Mouse (Mus musculus) ovary, adult 18-20 months (tissue): ENCODE measurements around the gene Lipo4.
"Not testable (repeated sequence)": the region's sequence is repeated elsewhere in the genome, so short reads cannot be mapped to it uniquely, and the experiment has no call there.

ENCODE experiments used
- DNase-seq: peaks from one replicate; pipeline ENCODE4 v3.0.0; 2022; ENCODE audit warnings: low spot score, mixed read lengths

Gene Lipo4

GRCm38 (mm10) chr19:33517680-33518079, at the start of gene Lipo4:
Gene Lipo4 (minus strand): TSS chr19:33517780.
- no peak for DNase-seq

- DNase-seq: not testable (repeated sequence)
Measured at GRCm38 (mm10) chr19:33456426-33456825, 61.2 kb downstream of the Lipo4 start.

GRCm38 (mm10) chr19:33453725-33454124, 63.9 kb downstream of the Lipo4 start:
- no peak for DNase-seq
